Mouse (Mus musculus) heart, adult 2 months (tissue): ENCODE data around the gene Hs3st2. TPM values are rescaled to one million over a fixed set of nuclear protein-coding genes. Genes with fewer than 3 reads are reported as not detected.

Source experiments
- DNase-seq, 2 experiments: peaks; one replicate each; pipeline ENCODE4 v3.0.0; 2021
- H3K27ac ChIP-seq: fragments of 200-600 bp; 2 replicates; pipeline ENCODE4 v1.8.1; 2022
- H3K27me3 ChIP-seq: fragments of 200-500 bp; 2 replicates; pipeline ENCODE4 v1.6.1; 2012; ENCODE audit warnings: mild to moderate bottlenecking, low read length, inconsistent platforms, mixed read lengths; ENCODE audit not compliant: control insufficient read depth, insufficient read depth
- H3K36me3 ChIP-seq: fragments of 200-500 bp; 2 replicates; pipeline ENCODE4 v1.6.1; 2012; ENCODE audit warnings: low read length, inconsistent platforms; ENCODE audit not compliant: control insufficient read depth, insufficient read depth
- H3K4me1 ChIP-seq: fragments of 200-500 bp; 2 replicates; pipeline ENCODE4 v1.6.1; 2011; ENCODE audit warnings: low read length; ENCODE audit not compliant: control insufficient read depth, insufficient read depth
- H3K4me3 ChIP-seq: fragments of 200-600 bp; 2 replicates; pipeline ENCODE4 v1.8.1; 2022
- H3K79me2 ChIP-seq: fragments of 200-500 bp; replicated peaks from 2 replicates; pipeline ENCODE4 v1.6.1; 2012; ENCODE audit warnings: mild to moderate bottlenecking, inconsistent platforms, low read length, moderate library complexity, mixed read lengths; ENCODE audit not compliant: control insufficient read depth, insufficient read depth
- H3K9ac ChIP-seq: fragments of 200-500 bp; 2 replicates; pipeline ENCODE4 v1.6.1; 2012; ENCODE audit warnings: low read depth, mild to moderate bottlenecking, control low read depth, inconsistent platforms, low read length, mixed read lengths
- CTCF ChIP-seq: fragments of 200-600 bp; IDR thresholded peaks from 2 replicates; pipeline ENCODE4 v1.8.1; 2022; ENCODE audit warnings: antibody characterized with exemption, mild to moderate bottlenecking, moderate library complexity
- EP300 ChIP-seq: fragments of 200-500 bp; IDR thresholded peaks from 2 replicates; pipeline ENCODE4 v1.6.1; 2011; ENCODE audit warnings: low read depth, low read length, control low read depth; ENCODE audit not compliant: insufficient read depth
- POLR2A ChIP-seq: fragments of 200-500 bp; IDR thresholded peaks from 2 replicates; pipeline ENCODE4 v1.6.1; 2011; ENCODE audit warnings: mild to moderate bottlenecking, low read depth, low read length, control low read depth; ENCODE audit not compliant: insufficient read depth
- WGBS: fragments of 180-500 bp; shearing (Covaris S2); methylation state at CpG from one replicate; pipeline ENCODE4 v1.1.7; 2018; 5-methylcytosine and 5-hydroxymethylcytosine counted together
- intact Hi-C: fragments of 180-260 bp; cut with DNase I; formaldehyde crosslinking; loops from one replicate; pipeline ENCODE4 v1.15.1; 2025
- polyA plus RNA-seq: library from polyadenylated mRNA; depleted of rRNA; stranded (reverse); fragments of >200 nt; gene quantifications from 2 replicates; pipeline ENCODE4 v1.2.3, GENCODE M21; 2012
- total RNA-seq, 2 experiments: library from RNA; stranded (reverse); gene quantifications; 2 replicates each; pipeline ENCODE4 v1.2.3; 2021

The Hs3st2 gene
- total and polyA plus RNA-seq, 3 experiments = not detected

GRCm38 (mm10) chr7:121487291-121487690 is 95.6 kb downstream of the Hs3st2 start:
- intact Hi-C loops = no loop called here
- Histone ChIP-seq H3K79me2 (no peaks in the 10 kb centered on the region), H3K4me3 (no peak overlapping the region), H3K36me3 (no peaks in the 10 kb centered on the region), H3K27me3 (no peaks in the 10 kb centered on the region), H3K4me1 (no peaks in the 10 kb centered on the region), H3K27ac (no peak overlapping the region), H3K9ac (no peak overlapping the region)
- no peak for DNase-seq
- WGBS = 45% methylated on average over 6 of the region's 6 CpGs
- no peak for TF ChIP-seq POLR2A
- no peak for TF ChIP-seq CTCF
- TF ChIP-seq EP300 = no peak

GRCm38 (mm10) chr7:121489401-121489800 is 97.7 kb downstream of the Hs3st2 start:
- Histone ChIP-seq H3K4me3 (no peak overlapping the region), H3K36me3 (no peaks in the 10 kb centered on the region), H3K27me3 (no peaks in the 10 kb centered on the region), H3K79me2 (no peaks in the 10 kb centered on the region), H3K4me1 (no peaks in the 10 kb centered on the region), H3K27ac (no peak overlapping the region), H3K9ac (no peak overlapping the region)
- 75% methylated on average over 9 of the region's 9 CpGs for WGBS
- DNase-seq = no peak
- no peak for TF ChIP-seq EP300
- no peak for TF ChIP-seq POLR2A
- no peak for TF ChIP-seq CTCF
- intact Hi-C loops = no loop called here

- Histone ChIP-seq H3K27me3 (no peaks in the 10 kb centered on the region), H3K36me3 (no peaks in the 10 kb centered on the region), H3K79me2 (no peaks in the 10 kb centered on the region), H3K27ac (no peak overlapping the region), H3K4me3 (no peak overlapping the region), H3K4me1 (no peaks in the 10 kb centered on the region), H3K9ac (no peak overlapping the region)
- DNase-seq = no peak
- 78% methylated on average over 3 of the region's 3 CpGs for WGBS
- TF ChIP-seq CTCF (no peak), POLR2A (no peak), EP300 (no peak)
- intact Hi-C loops = no loop called here
Measured at GRCm38 (mm10) chr7:121491455-121492005, 99.9 kb downstream of the Hs3st2 start.

GRCm38 (mm10) chr7:121500516-121500915 is 108.9 kb downstream of the Hs3st2 start:
- TF ChIP-seq POLR2A (no peak), CTCF (no peak), EP300 (no peak)
- no peak for DNase-seq

GRCm38 (mm10) chr7:121501666-121502065 is 110.0 kb downstream of the Hs3st2 start:
- Histone ChIP-seq H3K4me3 (no peak overlapping the region), H3K27ac (no peak overlapping the region), H3K4me1 (no peaks in the 10 kb centered on the region), H3K36me3 (no peaks in the 10 kb centered on the region), H3K9ac (no peak overlapping the region), H3K79me2 (no peaks in the 10 kb centered on the region), H3K27me3 (no peaks in the 10 kb centered on the region)
- no peak for DNase-seq
- intact Hi-C loops = no loop called here
- TF ChIP-seq EP300 (no peak), CTCF (no peak), POLR2A (no peak)
- WGBS = 51% methylated on average over 10 of the region's 10 CpGs

More at GRCm38 (mm10) chr7:121500516-121500915, 108.9 kb downstream of the Hs3st2 start:
- Histone ChIP-seq H3K9ac (no peak overlapping the region), H3K79me2 (no peaks in the 10 kb centered on the region), H3K4me3 (no peak overlapping the region), H3K4me1 (no peaks in the 10 kb centered on the region), H3K27me3 (no peaks in the 10 kb centered on the region), H3K27ac (no peak overlapping the region), H3K36me3 (no peaks in the 10 kb centered on the region)
- intact Hi-C loops = no loop called here
- WGBS = 84% methylated on average over 17 of the region's 17 CpGs

GRCm38 (mm10) chr7:121516727-121517126 is 125.1 kb downstream of the Hs3st2 start:
- Histone ChIP-seq H3K27ac (no peak overlapping the region), H3K36me3 (no peaks in the 10 kb centered on the region), H3K4me3 (no peak overlapping the region), H3K27me3 (no peaks in the 10 kb centered on the region), H3K4me1 (no peaks in the 10 kb centered on the region), H3K9ac (no peak overlapping the region), H3K79me2 (no peaks in the 10 kb centered on the region)
- 55% methylated on average over 3 of the region's 3 CpGs for WGBS
- no peak for DNase-seq
- TF ChIP-seq POLR2A (no peak), CTCF (no peak), EP300 (no peak)
- intact Hi-C loops = no loop called here
